Mouse (Mus musculus) midbrain, embryonic 10.5 days (tissue): ENCODE results near the gene 1700024B05Rik. TPM values are rescaled to one million over a fixed set of nuclear protein-coding genes. Genes with fewer than 3 reads are reported as not detected.
"Not testable (repeated sequence)": the region's sequence is repeated elsewhere in the genome, so short reads cannot be mapped to it uniquely, and the experiment has no call there.

ENCODE experiments used
- DNase-seq: peaks from one replicate; pipeline ENCODE4 v3.0.0-alpha.2; 2017; ENCODE audit warnings: low spot score
- H3K27ac ChIP-seq: fragments of 300-500 bp; sonication (generic); replicated peaks from 2 replicates; pipeline ENCODE4 v1.5.1; 2016; ENCODE audit warnings: mild to moderate bottlenecking
- H3K27me3 ChIP-seq: fragments of 300-500 bp; sonication (generic); 2 replicates; pipeline ENCODE4 v1.6.1; 2016; ENCODE audit warnings: low read depth, mild to moderate bottlenecking; ENCODE audit not compliant: poor library complexity, severe bottlenecking
- H3K36me3 ChIP-seq: fragments of 300-500 bp; sonication (generic); 2 replicates; pipeline ENCODE4 v1.6.1; 2016; ENCODE audit warnings: mild to moderate bottlenecking, moderate library complexity
- H3K4me1 ChIP-seq: fragments of 300-500 bp; sonication (generic); 2 replicates; pipeline ENCODE4 v1.6.1; 2016
- H3K4me3 ChIP-seq: fragments of 300-500 bp; sonication (generic); 2 replicates; pipeline ENCODE4 v1.5.1; 2016; ENCODE audit warnings: mild to moderate bottlenecking, moderate library complexity
- H3K9me3 ChIP-seq: fragments of 300-500 bp; sonication (generic); replicated peaks from 2 replicates; pipeline ENCODE4 v1.6.1; 2016; ENCODE audit warnings: mild to moderate bottlenecking
- WGBS: fragments of 180-500 bp; shearing (Covaris S2); methylation state at CpG from one replicate; pipeline ENCODE4 v1.1.7; 2016; 5-methylcytosine and 5-hydroxymethylcytosine counted together
- polyA plus RNA-seq: library from polyadenylated mRNA; unstranded; fragments of >200 nt; fragmentation: Nextera tagmentation; extraction: Ambion mirVana; gene quantifications from 2 replicates; pipeline ENCODE4 v1.2.1, GENCODE M21; 2016

1700024B05Rik gene
- not detected in 2 replicates for polyA plus RNA-seq

DNA sequence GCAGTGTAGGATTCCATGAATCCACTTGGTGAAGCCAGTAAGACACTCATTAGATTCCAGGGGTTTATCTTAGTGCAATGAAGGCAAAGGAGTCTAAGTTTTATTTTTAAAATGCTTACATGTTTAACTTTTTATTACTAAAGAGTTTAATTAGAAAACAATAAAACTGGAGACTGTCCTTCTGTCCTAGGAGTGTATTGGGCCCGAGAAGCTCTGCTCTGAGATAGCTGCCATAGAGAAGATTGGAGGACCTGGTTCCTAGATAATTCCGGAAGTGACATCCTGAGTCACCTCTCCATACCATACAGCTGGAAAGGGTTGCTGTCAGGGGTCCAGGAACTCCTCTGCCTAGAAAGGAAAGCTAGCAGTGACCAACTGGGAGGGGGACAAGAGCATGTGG, at the start of gene 1700024B05Rik:
TSS of gene 1700024B05Rik (plus strand) at position 301 of the 400 bp plus-strand sequence.
- not testable (repeated sequence) for H3K4me3 ChIP-seq, DNase-seq
- 78% methylated on average over 2 of the region's 2 CpGs for WGBS

GRCm38 (mm10) chr14:41907190-41907589, 36.6 kb upstream of the 1700024B05Rik start, which contains the start of gene Gm7980:
Gene Gm7980 (minus strand): TSS chr14:41907290.
- not testable (repeated sequence) for H3K36me3 ChIP-seq, DNase-seq, H3K4me1 ChIP-seq, H3K9me3 ChIP-seq, H3K4me3 ChIP-seq, H3K27me3 ChIP-seq, H3K27ac ChIP-seq
- no CpG with 5 or more reads among the region's 2 CpGs for WGBS

More for the DNA sequence above, at the start of gene 1700024B05Rik:
- H3K36me3 ChIP-seq, H3K9me3 ChIP-seq, H3K27ac ChIP-seq, H3K4me1 ChIP-seq, H3K27me3 ChIP-seq: not testable (repeated sequence)

GRCm38 (mm10) chr14:41924649-41925048, 19.1 kb upstream of the 1700024B05Rik start, which contains the start of gene 1700049E17Rik1:
Gene 1700049E17Rik1 (plus strand): TSS chr14:41924949.
- not testable (repeated sequence) for H3K4me1 ChIP-seq, H3K36me3 ChIP-seq, H3K27me3 ChIP-seq, DNase-seq, H3K27ac ChIP-seq, H3K9me3 ChIP-seq, H3K4me3 ChIP-seq
- no CpG with 5 or more reads among the region's 1 CpGs for WGBS

- 79% methylated on average over 4 of the region's 4 CpGs for WGBS
- H3K4me1 ChIP-seq, H3K4me3 ChIP-seq, DNase-seq, H3K27me3 ChIP-seq, H3K9me3 ChIP-seq, H3K27ac ChIP-seq, H3K36me3 ChIP-seq: not testable (repeated sequence)
These were observed 20.3 kb downstream of the 1700024B05Rik start for GRCm38 (mm10) chr14:41964095-41964494.

GRCm38 (mm10) chr14:41967827-41968226, 24.0 kb downstream of the 1700024B05Rik start, which contains the start of gene Gm6401:
Gene Gm6401 (minus strand): TSS chr14:41967927.
- H3K4me1 ChIP-seq, DNase-seq, H3K9me3 ChIP-seq, H3K4me3 ChIP-seq, H3K36me3 ChIP-seq, H3K27ac ChIP-seq, H3K27me3 ChIP-seq: not testable (repeated sequence)
- 87% methylated on average over 1 of the region's 1 CpGs for WGBS

- not testable (repeated sequence) for H3K4me1 ChIP-seq, H3K4me3 ChIP-seq, H3K27me3 ChIP-seq, H3K27ac ChIP-seq, DNase-seq, H3K36me3 ChIP-seq, H3K9me3 ChIP-seq
- 71% methylated on average over 3 of the region's 3 CpGs for WGBS
These were observed 24.8 kb downstream of the 1700024B05Rik start for GRCm38 (mm10) chr14:41968596-41968995.

- not testable (repeated sequence) for H3K27me3 ChIP-seq, H3K9me3 ChIP-seq, H3K27ac ChIP-seq, DNase-seq, H3K4me1 ChIP-seq, H3K4me3 ChIP-seq, H3K36me3 ChIP-seq
- no CpG with 5 or more reads among the region's 1 CpGs for WGBS
These were observed 39.4 kb downstream of the 1700024B05Rik start, which contains the start of gene Gm3543 for GRCm38 (mm10) chr14:41983225-41983624. Gene Gm3543 (minus strand): TSS chr14:41983325.

Other genes with a start within 250 kb of the 1700024B05Rik start
- gene Gm8068, start 242.1 kb upstream of the 1700024B05Rik start, polyA plus RNA-seq: not detected in 2 replicates
- not detected in 2 replicates for gene Gm7929, start 193.4 kb upstream of the 1700024B05Rik start, polyA plus RNA-seq
- not detected in 2 replicates for gene Gm47189, start 171.6 kb upstream of the 1700024B05Rik start, polyA plus RNA-seq
- gene Gm7980, start 36.7 kb upstream of the 1700024B05Rik start, polyA plus RNA-seq: not detected in 2 replicates
- gene 1700049E17Rik1, start 19.0 kb upstream of the 1700024B05Rik start, polyA plus RNA-seq: not detected in 2 replicates
- gene Gm6401, start 23.9 kb downstream of the 1700024B05Rik start, polyA plus RNA-seq: not detected in 2 replicates
- gene Gm3543, start 39.3 kb downstream of the 1700024B05Rik start, polyA plus RNA-seq: not detected in 2 replicates
- not detected in 2 replicates for gene Gm7951, start 173.4 kb downstream of the 1700024B05Rik start, polyA plus RNA-seq
- not detected in 2 replicates for gene Gm17027, start 218.6 kb downstream of the 1700024B05Rik start, polyA plus RNA-seq
- gene Gm3573, start 246.8 kb downstream of the 1700024B05Rik start, polyA plus RNA-seq: not detected in 2 replicates